Mouse (Mus musculus) inflammation-experienced regulatory T-cells, adult 6 months (primary cell): Measurements from ENCODE around the gene Slc45a1. TPM values are rescaled to one million over a fixed set of nuclear protein-coding genes. Genes with fewer than 3 reads are reported as not detected.

Source experiments
- ATAC-seq: one replicate; pipeline ENCODE4 v1.8.0; 2017
- polyA plus RNA-seq, 3 experiments: library from polyadenylated mRNA; unstranded; fragments of 100-300 nt; shearing (Covaris generic); gene quantifications; one replicate each; pipeline ENCODE4 v1.2.1; 2017

Gene Slc45a1
- polyA plus RNA-seq: under 1 TPM in 1 of 3 experiments, not detected in 2; 0.15 TPM

DNA sequence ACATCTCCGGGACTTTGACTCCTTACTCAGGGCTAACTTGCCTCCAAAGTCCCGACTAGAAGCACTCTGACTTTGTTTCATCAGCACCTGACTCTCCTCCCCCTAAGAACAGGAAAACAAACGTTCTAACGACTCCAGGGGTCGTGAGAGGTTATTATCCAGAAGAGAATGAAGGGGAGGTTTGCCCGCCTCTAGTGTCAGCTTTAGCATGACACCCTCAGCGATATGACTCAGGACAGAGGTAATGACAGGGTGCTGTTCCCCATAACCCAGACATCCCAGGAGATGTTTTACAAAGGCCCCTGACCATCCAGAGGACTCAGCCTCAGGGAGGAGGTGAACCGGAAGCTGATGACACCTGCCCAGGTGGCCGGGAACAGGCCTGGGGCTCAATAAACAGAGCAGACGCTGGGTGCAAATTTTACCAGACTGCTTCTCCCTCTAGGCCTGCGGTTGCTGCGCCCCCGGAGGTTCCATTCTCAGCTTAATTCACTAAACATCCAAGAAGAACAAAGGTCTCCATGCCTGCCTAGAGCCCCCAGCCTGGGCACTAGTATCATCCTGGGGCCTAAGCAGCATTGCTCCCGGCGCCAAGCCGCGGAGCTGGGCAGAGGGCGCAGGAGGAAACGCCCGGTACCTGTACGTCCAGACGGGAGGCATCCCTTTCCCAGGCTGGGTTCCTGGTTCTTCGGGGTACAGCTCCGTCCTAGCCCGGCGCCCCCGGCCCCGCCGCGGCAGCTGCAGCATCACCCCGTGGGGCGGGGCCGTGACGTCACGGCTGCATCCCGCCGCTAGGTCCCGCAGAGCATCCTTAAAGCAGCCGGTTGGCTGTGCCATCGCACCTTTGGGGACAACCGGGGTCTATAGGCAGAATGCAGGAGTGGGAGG is at the start of gene Slc45a1:
Slc45a1 (minus strand) TSS at position 785 of the 888 bp plus-strand sequence.
- no peak for ATAC-seq

DNA sequence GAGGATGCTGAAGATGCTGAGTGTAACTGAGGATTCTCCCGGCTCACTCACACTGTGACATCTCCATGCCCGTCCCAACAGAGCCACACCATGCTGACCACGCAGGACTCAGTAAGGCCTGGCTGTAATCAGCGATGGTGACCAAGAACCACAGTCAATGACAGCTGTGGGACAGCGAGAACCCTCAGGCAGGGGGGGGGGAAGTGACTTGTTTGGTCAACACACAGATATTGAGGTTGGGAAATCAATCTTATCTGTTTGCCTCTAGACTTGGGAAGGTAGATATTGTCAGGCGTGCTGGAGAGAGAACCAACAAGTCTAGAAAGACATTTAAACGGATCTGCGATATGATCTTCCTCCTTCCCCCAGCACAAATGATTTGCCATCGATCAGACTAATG is 48.9 kb upstream of the Slc45a1 start:
- no peak for ATAC-seq

DNA sequence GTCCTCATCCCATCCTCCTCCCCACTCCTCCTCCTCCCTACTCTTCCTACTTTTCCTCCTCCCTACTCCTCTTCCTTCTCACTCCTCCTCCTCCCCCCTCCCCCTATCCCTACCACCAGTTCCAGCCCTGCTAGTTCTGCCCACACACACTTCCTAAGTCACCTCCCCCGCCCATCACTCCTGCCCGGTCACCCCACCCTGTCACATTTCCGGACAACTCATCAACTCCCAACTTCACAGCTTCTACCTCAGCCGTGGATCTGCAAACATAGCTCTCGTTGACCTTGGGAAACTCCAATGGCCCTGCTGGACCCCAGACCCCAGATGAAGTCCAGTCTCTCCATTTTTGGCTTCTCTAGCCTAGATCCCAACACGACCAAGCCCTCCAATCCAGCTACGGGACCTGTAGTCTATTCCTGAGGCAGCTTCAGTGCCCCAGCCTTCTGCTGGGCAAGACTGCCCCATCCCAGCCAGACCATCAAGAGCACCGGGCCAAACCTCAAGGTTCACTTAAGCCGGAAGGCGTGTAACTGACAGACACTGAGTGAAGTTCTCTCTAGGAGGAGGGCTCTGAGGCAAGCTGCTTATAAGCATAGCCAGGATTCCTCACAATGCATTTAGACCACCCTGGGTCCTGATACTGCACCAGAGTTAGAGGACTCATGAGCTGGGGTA is 42.6 kb upstream of the Slc45a1 start:
- no peak for ATAC-seq

DNA sequence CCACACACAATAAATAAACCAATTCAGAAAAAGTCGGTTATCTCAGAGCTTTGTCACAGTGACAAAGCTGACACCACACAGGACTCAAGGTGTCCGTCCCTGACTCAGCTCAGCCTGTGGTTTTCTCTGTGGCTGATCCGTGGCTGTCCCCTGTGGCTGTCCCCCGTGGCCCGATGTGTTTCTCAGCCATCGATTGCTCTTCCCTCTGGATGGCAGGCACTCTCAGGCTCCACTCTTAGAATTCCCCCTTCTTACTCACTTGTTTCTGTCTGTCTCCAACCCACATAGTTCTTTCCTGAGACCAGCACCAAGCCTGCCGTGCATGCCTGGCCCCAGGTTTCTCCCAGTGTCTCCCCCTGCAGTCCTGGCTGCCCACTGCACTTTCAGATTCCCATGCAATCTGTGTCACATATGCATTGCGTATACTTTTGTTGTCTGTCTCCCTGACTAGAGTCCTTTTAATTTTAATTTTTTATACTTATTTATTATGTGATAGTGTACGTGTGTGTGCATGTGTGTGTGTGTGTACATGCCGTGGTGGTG is 41.0 kb upstream of the Slc45a1 start:
- no peak for ATAC-seq

DNA sequence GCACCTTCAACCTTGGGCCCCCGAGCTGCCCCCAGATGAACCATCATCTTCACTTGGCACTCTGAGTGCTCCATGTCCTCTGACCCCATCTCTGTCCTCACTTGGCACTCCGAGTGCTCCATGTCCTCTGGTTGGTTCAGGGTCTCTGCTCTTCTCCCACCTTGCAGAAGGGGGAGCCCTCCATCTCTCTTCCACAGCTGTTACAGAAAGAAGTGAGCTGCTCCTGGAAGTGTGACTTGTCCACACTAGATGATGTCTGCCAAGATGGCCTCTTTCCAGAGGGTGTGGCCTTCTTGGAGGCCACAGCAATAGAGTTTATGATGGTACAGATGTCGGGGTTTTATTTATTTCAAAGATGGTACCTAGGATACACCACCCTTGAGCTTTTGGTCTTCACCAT is 38.8 kb upstream of the Slc45a1 start:
- no peak for ATAC-seq

DNA sequence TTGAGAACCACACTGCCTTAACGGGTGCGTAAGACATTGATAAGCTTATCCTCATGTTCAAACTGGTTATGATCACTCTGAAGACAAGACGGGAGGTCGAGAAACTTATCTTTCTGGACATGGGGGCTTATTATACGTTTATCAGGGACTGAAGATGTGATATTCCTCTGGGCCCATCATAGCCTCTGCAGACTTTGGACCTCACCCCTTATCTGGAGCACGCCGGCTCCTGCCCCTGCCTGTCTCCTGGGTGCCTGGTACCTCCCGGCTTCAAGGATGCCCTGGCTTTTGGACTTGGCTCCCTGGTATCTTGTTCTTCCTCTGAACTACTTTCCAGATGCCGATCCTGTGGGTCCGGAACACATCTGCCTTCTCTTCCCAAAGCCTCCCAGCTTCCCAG is 37.6 kb upstream of the Slc45a1 start:
- no peak for ATAC-seq

DNA sequence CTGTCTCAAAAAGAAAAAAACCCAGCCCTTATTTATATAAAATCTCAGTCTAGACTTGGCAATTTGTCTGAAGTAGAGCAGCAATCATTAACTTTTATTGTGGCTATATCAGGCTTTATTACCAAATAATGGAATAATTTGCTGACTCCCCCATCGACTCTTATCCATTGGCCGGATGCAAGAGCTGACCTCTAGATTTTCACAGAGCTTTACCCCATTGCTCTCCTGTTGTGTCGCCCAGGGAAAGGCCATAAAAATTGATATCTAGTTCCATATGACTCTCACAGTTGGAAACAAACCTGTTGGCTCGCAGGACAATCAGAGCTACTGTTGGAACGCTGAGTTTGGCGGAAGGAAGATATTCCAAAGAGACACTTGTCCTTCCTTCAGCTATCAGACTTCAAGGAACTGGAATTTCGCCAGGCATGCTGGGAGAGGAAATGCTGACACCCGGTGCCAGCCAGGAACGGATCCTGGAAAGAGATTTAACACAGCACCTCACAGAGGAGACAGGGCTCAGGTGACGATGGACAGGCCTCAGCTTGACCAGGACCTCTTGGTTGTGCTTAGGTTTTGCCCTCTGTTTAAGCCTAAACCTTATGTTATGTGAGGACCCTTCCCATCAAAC is 35.3 kb upstream of the Slc45a1 start:
- ATAC-seq: no peak

DNA sequence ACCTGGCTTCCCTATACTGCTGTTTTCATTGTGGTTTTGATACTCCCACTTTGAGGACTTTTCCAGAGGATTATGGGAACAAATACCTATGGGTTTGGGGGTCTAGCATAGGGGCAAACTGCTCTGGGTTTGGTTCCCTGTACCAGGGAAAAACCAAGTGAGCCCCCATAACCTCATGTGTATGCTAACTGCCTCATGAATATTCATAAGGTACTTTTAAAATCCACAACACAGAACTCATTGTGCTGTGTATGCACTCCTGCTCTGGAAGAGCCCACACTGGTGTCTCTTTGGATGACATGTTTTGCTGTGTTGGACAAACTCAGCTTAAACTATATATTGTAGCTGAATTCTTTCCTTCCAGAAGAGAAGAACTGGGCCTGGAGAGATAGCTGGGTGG is 34.6 kb upstream of the Slc45a1 start:
- no peak for ATAC-seq

DNA sequence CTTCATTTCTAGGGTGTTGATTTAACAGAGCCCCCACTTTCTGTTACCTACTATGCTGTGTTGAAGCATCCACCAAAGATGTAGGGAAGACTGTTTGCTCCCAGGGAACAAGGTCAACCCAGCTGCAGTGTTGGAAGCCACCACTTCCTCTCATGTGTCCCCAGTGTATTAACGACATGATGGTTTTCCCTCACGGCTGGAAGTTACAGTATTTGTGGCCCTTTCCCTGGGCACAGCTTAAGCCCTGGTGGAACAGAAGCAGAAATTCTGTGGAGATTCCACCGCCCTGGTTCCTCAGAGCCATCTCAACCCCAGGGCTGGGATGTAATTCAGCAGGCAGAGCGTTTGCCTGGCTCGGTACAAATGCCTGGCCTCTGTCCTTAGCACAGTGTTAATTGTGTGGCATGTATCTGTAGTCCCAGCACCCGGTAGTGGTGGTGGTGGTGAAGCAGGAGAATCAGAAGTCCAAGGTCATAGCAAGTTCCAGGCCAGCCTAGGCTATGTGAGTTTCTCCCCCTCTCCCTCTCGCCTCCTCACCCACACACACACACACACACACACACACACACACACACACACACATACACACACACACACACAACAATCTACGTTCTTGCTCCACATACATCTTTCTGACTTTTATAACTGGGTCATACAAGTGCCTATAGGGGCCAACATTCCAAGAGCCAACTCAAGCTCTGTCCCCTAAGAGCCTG is 34.0 kb upstream of the Slc45a1 start:
- no peak for ATAC-seq

DNA sequence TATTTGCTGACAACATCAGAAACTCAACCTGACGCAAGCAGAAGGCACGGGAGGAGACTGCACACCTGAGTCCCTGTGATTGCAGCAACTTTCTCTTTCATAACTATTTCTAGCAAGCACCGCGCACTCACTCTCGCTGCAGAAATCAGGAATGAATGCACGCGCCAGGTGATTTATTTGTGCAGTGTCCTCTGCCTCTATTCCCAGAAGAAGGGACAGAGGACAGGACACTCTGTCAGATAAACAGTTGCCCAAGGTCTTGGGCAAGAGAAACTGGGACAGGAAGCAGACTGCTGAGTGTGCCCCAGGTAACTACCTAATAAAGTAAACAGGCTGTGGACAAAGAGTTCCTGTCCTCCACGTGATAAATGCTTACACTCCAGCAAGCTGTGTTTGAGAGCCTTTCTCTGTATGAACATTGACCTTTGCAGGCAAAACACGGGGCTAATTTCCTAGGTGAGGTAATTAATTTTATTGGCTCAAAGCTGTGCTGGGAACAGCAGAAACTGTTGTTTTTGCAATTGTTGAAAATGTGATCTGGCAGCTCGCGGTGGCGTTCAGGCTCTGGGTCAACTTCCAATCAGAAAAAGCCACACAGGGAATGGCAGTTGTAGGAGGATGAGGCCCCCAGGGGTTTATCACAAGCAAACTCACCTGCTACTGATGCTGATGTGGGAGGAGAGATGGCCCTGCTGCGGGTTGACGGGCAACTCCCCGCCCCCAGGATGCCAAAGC is 33.2 kb upstream of the Slc45a1 start:
- no peak for ATAC-seq

DNA sequence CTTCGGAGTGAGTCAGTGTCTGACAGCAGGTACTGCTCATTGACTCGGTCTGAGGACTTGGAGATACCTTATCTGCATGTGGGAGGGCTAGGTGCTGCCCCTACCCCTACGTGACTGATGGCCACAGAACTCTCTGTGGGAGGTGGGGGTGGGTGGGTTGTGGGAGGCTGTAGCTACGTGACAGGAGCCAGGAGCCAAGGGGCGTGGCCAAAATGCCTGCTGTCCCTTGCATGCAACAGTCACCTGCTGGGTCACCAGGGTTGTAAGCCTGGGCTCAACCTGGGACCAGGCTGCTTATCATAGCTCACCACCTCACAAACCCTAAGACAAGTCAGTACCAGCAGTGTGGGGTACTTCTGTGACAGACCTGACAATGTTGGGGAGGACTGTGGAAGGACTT is 28.4 kb upstream of the Slc45a1 start:
- no peak for ATAC-seq

DNA sequence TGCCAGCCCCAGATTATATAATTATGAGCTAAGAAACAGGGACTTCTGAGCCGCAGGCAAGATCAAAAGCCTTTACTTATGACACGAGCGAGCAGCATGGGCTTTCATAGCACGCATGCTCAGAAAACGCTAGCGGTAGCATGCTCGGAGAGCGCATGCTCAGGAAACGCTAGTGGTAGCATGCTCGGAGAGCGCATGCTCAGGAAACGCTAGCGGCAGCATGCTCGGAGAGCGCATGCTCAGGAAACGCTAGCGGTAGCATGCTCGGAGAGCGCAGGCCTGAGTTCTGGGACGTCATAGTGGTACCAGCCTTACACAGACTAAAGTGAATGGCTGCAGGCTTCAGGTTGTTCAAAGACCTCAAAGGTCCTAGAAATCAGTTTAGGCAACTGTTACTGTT is 26.8 kb upstream of the Slc45a1 start:
- ATAC-seq: no peak

DNA sequence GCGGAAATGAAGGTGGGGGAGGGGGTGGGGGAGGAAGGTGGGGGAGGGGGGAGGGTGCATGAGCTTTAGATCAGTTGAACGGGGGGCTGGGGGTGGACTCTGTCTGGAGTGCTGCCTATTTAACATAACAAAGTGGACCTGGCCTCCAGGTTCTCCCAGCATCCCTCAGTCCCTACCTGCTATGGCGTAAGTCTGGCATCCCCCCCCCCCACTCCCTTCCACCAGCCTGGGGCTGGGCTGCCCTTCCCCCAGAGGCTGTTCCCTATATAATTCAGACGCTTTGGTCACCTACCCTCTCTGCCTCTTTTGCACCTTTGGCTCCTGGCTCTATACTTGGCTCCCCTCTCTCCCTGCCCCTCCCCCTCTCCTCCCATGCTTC is 25.9 kb upstream of the Slc45a1 start:
- no peak for ATAC-seq

DNA sequence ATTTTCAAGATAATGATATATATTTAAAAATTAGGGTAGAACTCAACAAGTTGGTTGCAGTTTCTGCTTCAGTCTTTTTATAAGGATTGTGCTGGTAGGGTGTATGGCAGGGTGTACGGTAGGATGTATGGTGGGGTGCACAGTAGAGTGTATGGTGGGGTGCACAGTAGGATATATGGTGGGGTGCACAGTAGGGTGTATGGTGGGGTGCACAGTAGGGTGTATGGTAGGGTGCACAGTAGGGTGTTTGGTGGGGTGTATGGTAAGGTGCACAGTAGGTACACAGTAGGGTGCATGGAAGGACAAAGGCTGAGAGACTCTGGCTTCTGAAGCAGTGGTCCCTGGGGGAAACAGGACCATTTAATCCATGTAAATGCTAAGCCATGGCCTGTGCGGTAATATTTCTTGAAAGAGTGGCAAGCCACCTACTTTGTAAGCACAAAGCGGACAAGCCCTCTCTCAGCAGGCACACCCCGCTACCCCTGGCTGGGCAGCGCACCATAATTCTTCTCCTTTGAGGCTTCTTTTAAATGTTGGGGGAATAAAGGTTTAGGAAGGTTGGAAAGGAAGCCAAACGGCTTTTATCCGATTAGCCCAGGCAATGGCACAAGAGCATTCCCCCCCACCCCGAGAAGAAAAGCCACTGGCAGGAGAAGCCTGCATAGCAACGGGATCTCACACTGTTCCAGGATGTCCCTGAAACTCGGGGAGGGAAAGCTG is 25.3 kb upstream of the Slc45a1 start:
- no peak for ATAC-seq

DNA sequence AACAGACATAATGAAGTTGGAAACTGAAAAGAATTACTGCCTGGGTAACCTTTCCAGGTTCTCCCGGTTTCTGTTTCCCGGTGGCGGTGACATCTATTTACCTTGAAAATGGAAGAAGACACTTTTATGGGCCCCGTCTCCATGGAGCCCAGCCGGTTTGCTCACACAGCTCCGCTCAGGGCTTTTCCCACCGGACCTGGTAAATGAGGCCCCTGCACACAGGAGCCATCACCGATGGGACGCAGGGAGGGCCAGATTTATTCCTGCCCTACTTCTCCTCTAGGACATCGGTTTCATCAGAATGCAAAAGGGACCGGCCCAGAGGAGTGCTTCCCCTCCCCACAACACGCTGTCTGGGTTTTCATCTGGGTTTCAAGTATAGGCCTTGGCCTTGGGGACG is 24.1 kb upstream of the Slc45a1 start:
- no peak for ATAC-seq

DNA sequence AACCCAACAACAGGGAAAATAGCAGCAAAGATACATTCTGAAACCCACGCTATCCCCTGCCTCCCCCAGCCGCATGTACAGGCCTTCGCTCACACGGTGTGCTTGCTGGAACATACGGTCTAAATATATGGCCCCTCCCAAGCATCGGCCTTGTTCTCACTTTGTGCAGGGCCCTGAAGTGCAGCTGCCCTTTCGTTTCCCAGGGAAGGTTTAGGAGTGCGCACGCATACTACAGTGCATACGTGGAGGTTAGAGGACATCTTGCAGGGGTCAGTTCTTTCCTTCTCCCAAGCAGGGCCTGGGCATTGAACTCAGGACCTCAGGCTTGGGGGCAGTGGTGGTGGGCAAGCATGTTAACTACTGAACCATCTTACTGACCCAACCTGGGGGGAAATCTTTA is 23.3 kb upstream of the Slc45a1 start:
- ATAC-seq: no peak

DNA sequence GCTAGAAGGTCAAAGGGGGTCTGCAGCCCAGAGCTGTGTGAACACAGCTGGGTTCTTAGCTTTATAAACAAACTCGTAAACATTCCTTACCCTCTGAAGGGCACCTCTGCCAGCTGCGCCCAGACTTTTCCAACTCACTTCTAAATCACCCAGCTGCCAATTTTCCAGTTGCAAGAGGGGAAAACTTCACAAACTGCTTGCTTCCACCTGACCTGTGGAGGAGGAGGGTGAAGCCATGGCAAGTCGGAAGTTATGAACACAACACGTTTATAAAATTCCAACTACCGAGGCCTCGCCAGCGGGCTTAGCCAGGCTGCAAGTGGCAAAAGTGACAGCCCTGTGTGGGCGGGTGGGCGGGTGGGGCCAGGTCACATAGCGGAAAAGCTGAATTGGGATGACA is 13.8 kb upstream of the Slc45a1 start:
- ATAC-seq: no peak

DNA sequence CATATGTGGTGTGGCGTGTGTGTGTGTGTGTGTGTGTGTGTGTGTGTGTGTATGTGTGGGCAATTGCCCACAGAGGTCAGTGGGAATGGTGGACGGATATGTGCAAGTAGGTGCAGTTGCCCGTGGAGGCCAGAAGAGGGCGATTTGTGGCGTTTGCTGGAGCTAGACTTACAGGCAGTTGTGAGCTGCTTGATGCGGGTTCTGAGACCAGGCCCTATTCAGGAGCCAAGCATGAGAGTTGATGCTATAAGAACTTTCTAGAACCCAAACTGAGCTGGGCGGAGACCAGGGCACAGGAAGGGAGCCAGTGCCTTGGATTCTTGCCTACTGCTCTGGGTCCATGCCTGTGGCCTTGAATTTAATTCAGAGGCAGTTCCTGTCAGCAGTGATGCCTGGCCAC is 12.8 kb upstream of the Slc45a1 start:
- no peak for ATAC-seq

DNA sequence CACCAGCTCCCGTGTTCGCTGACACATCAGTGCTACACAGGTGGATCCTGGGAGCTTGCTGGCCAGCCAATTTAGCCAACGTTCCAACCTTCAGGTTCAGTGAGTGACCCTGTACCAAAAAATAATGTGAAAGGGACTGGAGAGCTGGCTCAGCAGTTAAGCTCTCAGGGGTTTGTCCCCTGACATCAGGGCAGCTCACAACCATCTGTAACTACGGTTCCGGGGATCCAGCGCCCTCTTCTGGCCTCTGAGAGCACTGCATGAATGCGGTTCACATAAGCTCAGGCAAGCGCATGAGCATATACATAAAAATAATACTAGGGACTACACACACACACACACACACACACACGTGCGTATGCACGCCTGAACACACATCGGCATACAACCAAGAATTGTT is 11.2 kb upstream of the Slc45a1 start:
- no peak for ATAC-seq

DNA sequence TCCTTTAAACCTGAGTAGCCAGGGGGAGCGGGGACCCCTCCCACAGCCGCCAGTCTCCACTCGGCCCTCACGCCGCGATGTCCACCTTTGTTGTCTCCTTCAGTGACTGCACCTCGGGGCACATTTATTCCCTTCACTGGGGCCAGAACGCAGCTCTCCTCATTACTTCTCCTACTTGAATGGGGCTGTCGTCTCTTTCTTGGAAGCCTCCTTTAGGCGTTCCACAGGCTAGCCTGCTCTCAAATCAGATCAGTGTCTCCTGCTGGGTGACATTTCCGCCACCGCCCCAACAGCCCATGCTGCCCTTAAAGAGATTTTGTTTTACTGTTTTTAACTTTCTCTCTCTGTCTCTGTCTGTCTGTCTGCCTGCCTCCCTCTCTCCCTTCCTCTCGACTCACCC is 9.9 kb upstream of the Slc45a1 start:
- ATAC-seq: no peak

DNA sequence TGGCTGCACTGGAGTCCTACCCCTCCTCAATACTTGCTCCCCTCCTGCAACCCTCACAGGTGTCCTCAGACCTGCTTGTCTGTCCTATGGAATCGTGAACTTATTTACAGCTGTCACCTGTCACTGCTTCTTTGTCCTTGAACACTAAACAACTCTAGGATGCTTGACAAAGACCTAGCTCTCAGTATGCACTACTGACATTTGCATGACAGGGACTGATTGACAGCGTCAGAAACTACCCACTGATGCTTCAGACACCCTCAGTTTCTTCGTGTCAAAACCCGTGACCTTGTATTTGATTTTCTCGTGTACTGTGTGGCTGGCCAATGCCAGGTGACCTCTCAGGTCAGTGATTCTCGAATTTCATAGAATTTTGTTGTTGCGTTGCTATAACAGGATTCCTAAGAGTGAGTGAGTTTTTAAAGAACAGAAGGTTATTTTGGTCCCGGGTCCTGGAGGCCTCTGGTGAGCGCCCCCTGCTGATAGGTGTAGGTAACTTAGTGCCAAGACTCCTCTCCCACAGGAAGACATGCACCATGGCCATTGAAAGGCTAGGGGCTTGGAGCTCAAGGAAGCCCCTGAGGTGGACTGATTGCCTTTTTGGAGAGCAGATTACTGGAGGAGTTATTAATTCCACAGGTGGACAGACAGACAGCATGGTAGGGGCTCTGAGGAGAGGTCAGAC is 8.1 kb upstream of the Slc45a1 start:
- no peak for ATAC-seq
